Mouse (Mus musculus) embryonic facial prominence, embryonic 13.5 days (tissue): ENCODE data around the gene Wbp1l. TPM values are rescaled to one million over a fixed set of nuclear protein-coding genes. Genes with fewer than 3 reads are reported as not detected.

ENCODE experiments used
- ATAC-seq: fragments of 200-750 bp; cut with Nextera tagmentation; 2 replicates; pipeline ENCODE4 v1.8.0; 2017; ENCODE audit warnings: low read depth; ENCODE audit not compliant: insufficient number of reproducible peaks, insufficient read depth, low FRiP score, low TSS enrichment
- H3K27ac ChIP-seq: fragments of 300-500 bp; sonication (generic); 2 replicates; pipeline ENCODE4 v1.5.1; 2015; ENCODE audit warnings: moderate library complexity, mild to moderate bottlenecking, inconsistent platforms
- H3K27me3 ChIP-seq: fragments of 300-500 bp; sonication (generic); 2 replicates; pipeline ENCODE4 v1.6.1; 2015; ENCODE audit warnings: mild to moderate bottlenecking, inconsistent platforms
- H3K36me3 ChIP-seq: fragments of 300-500 bp; sonication (generic); 2 replicates; pipeline ENCODE4 v1.6.1; 2015; ENCODE audit warnings: mild to moderate bottlenecking, inconsistent platforms
- H3K4me1 ChIP-seq: fragments of 300-500 bp; sonication (generic); 2 replicates; pipeline ENCODE4 v1.6.1; 2015; ENCODE audit warnings: inconsistent platforms
- H3K4me2 ChIP-seq: fragments of 300-500 bp; sonication (generic); 2 replicates; pipeline ENCODE4 v1.6.1; 2015; ENCODE audit warnings: moderate library complexity, mild to moderate bottlenecking, inconsistent platforms
- H3K4me3 ChIP-seq: fragments of 300-500 bp; sonication (generic); 2 replicates; pipeline ENCODE4 v1.5.1; 2015; ENCODE audit warnings: mild to moderate bottlenecking, inconsistent platforms
- H3K9ac ChIP-seq: fragments of 300-500 bp; sonication (generic); 2 replicates; pipeline ENCODE4 v1.6.1; 2015; ENCODE audit warnings: mild to moderate bottlenecking, inconsistent platforms
- H3K9me3 ChIP-seq: fragments of 300-500 bp; sonication (generic); 2 replicates; pipeline ENCODE4 v1.6.1; 2016; ENCODE audit warnings: inconsistent platforms
- WGBS: fragments of 180-500 bp; shearing (Covaris S2); methylation state at CpG from one replicate; pipeline ENCODE4 v1.1.7; 2015; ENCODE audit warnings: mixed read lengths; 5-methylcytosine and 5-hydroxymethylcytosine counted together
- polyA plus RNA-seq: library from polyadenylated mRNA; unstranded; fragments of >200 nt; fragmentation: Nextera tagmentation; extraction: Ambion mirVana; gene quantifications from 2 replicates; pipeline ENCODE4 v1.2.1, GENCODE M21; 2015

Wbp1l gene
- polyA plus RNA-seq, 1 experiment from 2014 or later: 41.9 TPM

GRCm38 (mm10) chr19:46648565-46648964, 49.7 kb downstream of the Wbp1l start:
- peaks cover 30% of the 10 kb centered on the region for H3K36me3 ChIP-seq
- 93% methylated on average over 14 of the region's 14 CpGs for whole genome bisulfite sequencing

GRCm38 (mm10) chr19:46653188-46653587, 54.3 kb downstream of the Wbp1l start:
- no peak overlapping the region for H3K9ac ChIP-seq
- WGBS: 83% methylated on average over 5 of the region's 5 CpGs
- no peaks in the 10 kb centered on the region for H3K27me3 ChIP-seq
- no peak overlapping the region for H3K27ac ChIP-seq
- ATAC-seq: no peak
- H3K9me3 ChIP-seq: peaks cover 3% of the 10 kb centered on the region; the same call in 1 of the 2 replicates
- H3K4me1 ChIP-seq: peaks cover 5% of the 10 kb centered on the region; the same call in 1 of the 2 replicates
- H3K4me3 ChIP-seq: no peak overlapping the region
- peaks cover 69% of the 10 kb centered on the region for H3K36me3 ChIP-seq
- no peak overlapping the region for H3K4me2 ChIP-seq

More at GRCm38 (mm10) chr19:46648565-46648964, 49.7 kb downstream of the Wbp1l start:
- Histone ChIP-seq H3K4me3 (no peak overlapping the region), H3K9me3 (no peaks in the 10 kb centered on the region), H3K4me2 (no peak overlapping the region), H3K4me1 (peaks cover 50% of the 10 kb centered on the region), H3K27ac (no peak overlapping the region), H3K9ac (no peak overlapping the region), H3K27me3 (no peaks in the 10 kb centered on the region)
- ATAC-seq: no peak

- Histone ChIP-seq H3K27ac (no peak overlapping the region), H3K4me2 (no peak overlapping the region), H3K27me3 (no peaks in the 10 kb centered on the region), H3K9me3 (peaks cover 3% of the 10 kb centered on the region; the same call in 1 of the 2 replicates), H3K4me3 (no peak overlapping the region), H3K9ac (no peak overlapping the region), H3K36me3 (peaks cover 67% of the 10 kb centered on the region), H3K4me1 (peaks cover 5% of the 10 kb centered on the region; the same call in 1 of the 2 replicates)
- ATAC-seq: no peak; the same call in 1 of the 2 replicates
- WGBS: 92% methylated on average over 14 of the region's 14 CpGs
Observed at GRCm38 (mm10) chr19:46653616-46654235, 54.8 kb downstream of the Wbp1l start.

- Histone ChIP-seq H3K36me3 (peaks cover 63% of the 10 kb centered on the region), H3K27me3 (no peaks in the 10 kb centered on the region), H3K4me1 (no peaks in the 10 kb centered on the region), H3K9me3 (peaks cover 3% of the 10 kb centered on the region; the same call in 1 of the 2 replicates), H3K27ac (no peak overlapping the region), H3K4me2 (no peak overlapping the region), H3K9ac (no peak overlapping the region), H3K4me3 (no peak overlapping the region)
- WGBS: 95% methylated on average over 10 of the region's 10 CpGs
- ATAC-seq: no peak
Observed at GRCm38 (mm10) chr19:46655626-46656025, 56.7 kb downstream of the Wbp1l start.

GRCm38 (mm10) chr19:46656151-46656840, 57.4 kb downstream of the Wbp1l start:
- no peak for ATAC-seq
- Histone ChIP-seq H3K4me3 (no peak overlapping the region), H3K4me2 (no peak overlapping the region), H3K4me1 (peaks cover under 1% of the 10 kb centered on the region; the same call in 1 of the 2 replicates), H3K36me3 (peaks cover 63% of the 10 kb centered on the region), H3K27me3 (no peaks in the 10 kb centered on the region), H3K9me3 (peaks cover 3% of the 10 kb centered on the region; the same call in 1 of the 2 replicates), H3K27ac (no peak overlapping the region; the same call in 1 of the 2 replicates), H3K9ac (no peak overlapping the region)
- WGBS: 84% methylated on average over 21 of the region's 21 CpGs

- Histone ChIP-seq H3K4me3 (no peak overlapping the region), H3K4me1 (peaks cover 8% of the 10 kb centered on the region), H3K36me3 (peaks cover 56% of the 10 kb centered on the region), H3K9me3 (peaks cover 3% of the 10 kb centered on the region; the same call in 1 of the 2 replicates), H3K9ac (no peak overlapping the region), H3K27ac (no peak overlapping the region), H3K4me2 (no peak overlapping the region), H3K27me3 (no peaks in the 10 kb centered on the region)
- ATAC-seq: no peak
- 95% methylated on average over 3 of the region's 3 CpGs for WGBS
Observed at GRCm38 (mm10) chr19:46657339-46658020, 58.6 kb downstream of the Wbp1l start.

- no peak overlapping the region for H3K4me3 ChIP-seq
- no peaks in the 10 kb centered on the region for H3K27me3 ChIP-seq
- H3K9me3 ChIP-seq: peaks cover 3% of the 10 kb centered on the region; the same call in 1 of the 2 replicates
- no peak overlapping the region for H3K9ac ChIP-seq
- peaks cover 50% of the 10 kb centered on the region for H3K36me3 ChIP-seq
- no peak for ATAC-seq
- H3K27ac ChIP-seq: no peak overlapping the region
- WGBS: 95% methylated on average over 7 of the region's 7 CpGs
- H3K4me1 ChIP-seq: peaks cover 9% of the 10 kb centered on the region
- H3K4me2 ChIP-seq: no peak overlapping the region
Observed at GRCm38 (mm10) chr19:46658348-46658747, 59.5 kb downstream of the Wbp1l start.

- H3K4me3 ChIP-seq: no peak overlapping the region
- H3K9me3 ChIP-seq: peaks cover 3% of the 10 kb centered on the region; the same call in 1 of the 2 replicates
- peaks cover 45% of the 10 kb centered on the region for H3K36me3 ChIP-seq
- H3K27me3 ChIP-seq: no peaks in the 10 kb centered on the region
- peaks cover 9% of the 10 kb centered on the region for H3K4me1 ChIP-seq
- no peak overlapping the region for H3K9ac ChIP-seq
- 82% methylated on average over 9 of the region's 9 CpGs for WGBS
- no peak overlapping the region for H3K27ac ChIP-seq
- ATAC-seq: no peak
- no peak overlapping the region for H3K4me2 ChIP-seq
Observed at GRCm38 (mm10) chr19:46658851-46659250, 60.0 kb downstream of the Wbp1l start.

- Histone ChIP-seq H3K4me1 (peaks cover 20% of the 10 kb centered on the region), H3K36me3 (peaks cover 18% of the 10 kb centered on the region), H3K4me3 (no peak overlapping the region), H3K9ac (no peak overlapping the region), H3K4me2 (no peak overlapping the region), H3K27me3 (no peaks in the 10 kb centered on the region), H3K27ac (no peak overlapping the region), H3K9me3 (peaks cover 3% of the 10 kb centered on the region; the same call in 1 of the 2 replicates)
- WGBS: 63% methylated on average over 4 of the region's 4 CpGs
- ATAC-seq: no peak
Observed at GRCm38 (mm10) chr19:46661511-46661910, 62.6 kb downstream of the Wbp1l start.

- no peak for ATAC-seq
- peaks cover 2% of the 10 kb centered on the region; the same call in 1 of the 2 replicates for H3K9me3 ChIP-seq
- no peak overlapping the region for H3K27ac ChIP-seq
- H3K4me2 ChIP-seq: no peak overlapping the region
- no peak overlapping the region for H3K4me3 ChIP-seq
- H3K27me3 ChIP-seq: no peaks in the 10 kb centered on the region
- H3K9ac ChIP-seq: no peak overlapping the region
- peaks cover 20% of the 10 kb centered on the region for H3K4me1 ChIP-seq
- WGBS: 77% methylated on average over 8 of the region's 8 CpGs
- peaks cover 11% of the 10 kb centered on the region for H3K36me3 ChIP-seq
Observed at GRCm38 (mm10) chr19:46662214-46662613, 63.3 kb downstream of the Wbp1l start.

- Histone ChIP-seq H3K36me3 (peaks cover 6% of the 10 kb centered on the region), H3K27me3 (no peaks in the 10 kb centered on the region), H3K4me2 (no peak overlapping the region), H3K27ac (no peak overlapping the region), H3K9me3 (no peaks in the 10 kb centered on the region), H3K4me3 (no peak overlapping the region), H3K9ac (no peak overlapping the region), H3K4me1 (peaks cover 20% of the 10 kb centered on the region)
- ATAC-seq: no peak
- 65% methylated on average over 6 of the region's 6 CpGs for WGBS
Observed at GRCm38 (mm10) chr19:46662784-46663183, 63.9 kb downstream of the Wbp1l start.
